Comparison of ENCODE assay signal across 9 mouse cellular contexts in the genomic region with DNA sequence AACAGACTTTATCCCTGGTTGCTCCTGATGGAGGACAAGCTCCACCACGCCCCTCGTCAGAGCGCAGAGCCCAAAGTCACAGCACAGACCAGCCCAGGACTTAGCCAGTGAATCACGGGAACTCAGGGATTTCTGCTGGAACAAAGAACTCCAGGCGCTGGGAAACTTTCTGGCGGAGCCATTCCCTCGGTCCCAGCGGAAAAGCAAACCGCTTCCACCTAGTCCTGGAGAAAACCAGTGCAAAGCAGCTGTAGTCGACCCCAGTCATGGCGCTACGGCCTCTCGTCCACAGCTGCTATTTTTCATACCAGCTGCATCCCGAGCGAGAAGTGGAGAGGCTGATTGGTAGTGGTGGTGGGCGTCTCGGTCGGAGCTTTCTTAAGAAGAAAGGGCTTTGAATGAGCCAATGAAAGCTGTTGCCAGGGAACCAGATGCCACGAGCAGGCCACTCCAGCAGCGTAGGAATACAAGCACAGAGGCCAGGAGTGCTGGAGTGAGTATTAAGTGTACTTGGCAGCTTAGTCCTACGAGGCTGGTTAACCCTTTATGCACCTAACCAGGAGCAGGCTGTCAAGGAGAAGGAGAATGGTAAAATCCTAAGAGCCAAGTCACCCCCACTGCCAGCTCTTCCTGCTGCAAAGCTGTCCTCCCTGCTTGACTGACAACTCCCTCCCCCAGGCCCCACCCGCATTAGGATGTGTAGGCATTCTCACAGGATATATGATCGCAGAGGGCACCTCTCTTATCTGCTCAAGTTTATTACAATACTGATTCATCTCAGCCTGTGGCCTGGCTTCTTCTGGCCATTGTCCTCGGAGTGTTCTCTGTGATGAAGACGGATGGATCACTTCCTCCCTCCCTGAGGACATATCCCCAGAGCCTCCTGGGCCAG. TPM values are rescaled to one million over a fixed set of nuclear protein-coding genes. Genes with fewer than 3 reads are reported as not detected.
A peak's percentile ranks its signal among the peaks of the same experiment; 100 is the strongest.
DNase-seq lines count a peak whose midpoint lies in the region; ATAC-seq lines count a peak whose summit lies in the region.
"Had no signal": no experiment of that assay in that cellular context is flagged by ENCODE, and none has a peak within 500 bp of the region (broad histone marks: within the 10 kb centered on the region; RNA-seq: fewer than 3 reads in every experiment).

A gene (plus strand): TSS at position 239 of the 892 bp plus-strand sequence.

- H3K9ac ChIP-seq in hindbrain, embryonic 14.5 days: peak within 1 kb of the TSS; percentile 55

- peak; percentile 81 for DNase-seq in ES-CJ7 (ENCODE audit: low read depth, low spot score)
- DNase-seq in embryo, embryonic 11 days: peak; percentile 92
- DNase-seq in gastrocnemius, postnatal 10 days: peak; percentile 46
- peak; percentile 81 for DNase-seq in hindbrain, embryonic 14.5 days (ENCODE audit: low spot score)
- DNase-seq in left cerebral cortex, adult 18-20 months (ENCODE audit: low spot score in 2 of 2): peak; percentile 28 to 40
- peak; percentile 84 for DNase-seq in lung, postnatal 25 days (ENCODE audit: low spot score)
- peak; percentile 50 for DNase-seq in right cerebral cortex, postnatal 14 days

- peak; percentile 94 for ATAC-seq in hindbrain, embryonic 14.5 days (ENCODE audit: low FRiP score)
- ATAC-seq in activated CD4-positive, CD25-positive, alpha-beta regulatory T cell, adult 4 months: no peak

- H3K4me1 ChIP-seq in hindbrain, embryonic 14.5 days (replicated peaks; ENCODE audit: control insufficient read depth, insufficient read depth, low read length): peaks cover 21% of the 10 kb centered on the region

- H3K27me3 ChIP-seq in hindbrain, embryonic 14.5 days (ENCODE audit: control insufficient read depth, insufficient read depth, low read length): no peaks in the 10 kb centered on the region

- H3K9me3 ChIP-seq in hindbrain, embryonic 14.5 days (ENCODE audit: control insufficient read depth, low read length): no peaks in the 10 kb centered on the region

- H3K36me3 ChIP-seq in hindbrain, embryonic 14.5 days (replicated peaks; ENCODE audit: control insufficient read depth, insufficient read depth): no peaks in the 10 kb centered on the region

- WGBS in hindbrain, embryonic 14.5 days: 1% methylated on average over 25 of the region's 25 CpGs

- peak within 1 kb of the TSS; percentile 58 for H3K4me2 ChIP-seq in hindbrain, embryonic 14.5 days (replicated peaks)

- peak within 1 kb of the TSS; percentile 33 for H3K4me3 ChIP-seq in hindbrain, embryonic 14.5 days (replicated peaks; ENCODE audit: low read length)

- H3K27ac ChIP-seq in hindbrain, embryonic 14.5 days: peak within 1 kb of the TSS; percentile 88

RNA-seq across cellular contexts. Expression of the gene that starts here (rescaled TPM):
- 1 to 10 TPM in 1 of 2 experiments, under 1 TPM in 1; 0.81 to 1.2 TPM for total RNA-seq in gastrocnemius, postnatal 10 days (2021)
- 7.1 and 10.6 TPM in 2 replicates for polyA plus RNA-seq in hindbrain, embryonic 14.5 days (2014; fragmentation: Nextera tagmentation; extraction: Ambion mirVana)
- total RNA-seq in left cerebral cortex, adult 18-20 months (2021): 10 to 100 TPM; 13.0 to 13.9 TPM
- not detected for polyA plus RNA-seq in activated CD4-positive, CD25-positive, alpha-beta regulatory T cell, adult 4 months (2017; shearing (Covaris generic))
- polyA plus RNA-seq: spleen, adult 2 months had no signal

Comparison
In these comparisons a context has a peak if more than half of its experiments do, and no peak if none do; other contexts are left out.
1. RNA of the gene that starts here (total RNA-seq): 13.0 to 13.9 TPM in left cerebral cortex, adult 18-20 months; 0.81 to 1.2 TPM in gastrocnemius, postnatal 10 days; every median in the first group is over 4 times any median in the second.
2. DNase-seq: peak in every context shown above with its lines; median percentile 92 in embryo, embryonic 11 days; 84 in lung, postnatal 25 days; 81 in ES-CJ7; 81 in hindbrain, embryonic 14.5 days; 50 in right cerebral cortex, postnatal 14 days; 46 in gastrocnemius, postnatal 10 days; 34 in left cerebral cortex, adult 18-20 months.